Mouse (Mus musculus) embryo, embryonic 10 days (tissue): ENCODE results near the gene Oprl1.

ENCODE experiments used
- DNase-seq: peaks from one replicate; pipeline ENCODE4 v3.0.0-alpha.2; 2015; ENCODE audit warnings: low spot score

Gene Oprl1

DNA sequence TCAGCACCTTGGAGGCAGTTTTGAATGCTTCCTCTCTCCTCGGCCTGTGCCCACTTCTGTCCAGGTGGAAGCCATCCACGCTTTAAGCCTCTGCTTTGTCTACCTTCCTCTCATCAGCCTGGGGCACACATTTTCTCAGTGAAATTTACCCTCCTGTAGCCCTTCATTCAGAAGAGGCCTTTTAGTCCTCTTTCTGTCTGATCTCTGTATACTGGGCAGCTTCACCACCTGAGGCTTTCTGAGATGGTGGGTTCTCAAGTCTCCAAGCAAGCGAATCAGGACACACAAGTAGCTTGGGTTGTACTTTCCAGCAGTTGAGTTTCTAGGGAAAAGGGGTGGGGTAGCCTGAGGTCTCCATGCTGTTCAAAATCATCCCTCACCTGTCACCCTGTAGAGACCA is 22.5 kb upstream of the Oprl1 start:
- no peak for DNase-seq

DNA sequence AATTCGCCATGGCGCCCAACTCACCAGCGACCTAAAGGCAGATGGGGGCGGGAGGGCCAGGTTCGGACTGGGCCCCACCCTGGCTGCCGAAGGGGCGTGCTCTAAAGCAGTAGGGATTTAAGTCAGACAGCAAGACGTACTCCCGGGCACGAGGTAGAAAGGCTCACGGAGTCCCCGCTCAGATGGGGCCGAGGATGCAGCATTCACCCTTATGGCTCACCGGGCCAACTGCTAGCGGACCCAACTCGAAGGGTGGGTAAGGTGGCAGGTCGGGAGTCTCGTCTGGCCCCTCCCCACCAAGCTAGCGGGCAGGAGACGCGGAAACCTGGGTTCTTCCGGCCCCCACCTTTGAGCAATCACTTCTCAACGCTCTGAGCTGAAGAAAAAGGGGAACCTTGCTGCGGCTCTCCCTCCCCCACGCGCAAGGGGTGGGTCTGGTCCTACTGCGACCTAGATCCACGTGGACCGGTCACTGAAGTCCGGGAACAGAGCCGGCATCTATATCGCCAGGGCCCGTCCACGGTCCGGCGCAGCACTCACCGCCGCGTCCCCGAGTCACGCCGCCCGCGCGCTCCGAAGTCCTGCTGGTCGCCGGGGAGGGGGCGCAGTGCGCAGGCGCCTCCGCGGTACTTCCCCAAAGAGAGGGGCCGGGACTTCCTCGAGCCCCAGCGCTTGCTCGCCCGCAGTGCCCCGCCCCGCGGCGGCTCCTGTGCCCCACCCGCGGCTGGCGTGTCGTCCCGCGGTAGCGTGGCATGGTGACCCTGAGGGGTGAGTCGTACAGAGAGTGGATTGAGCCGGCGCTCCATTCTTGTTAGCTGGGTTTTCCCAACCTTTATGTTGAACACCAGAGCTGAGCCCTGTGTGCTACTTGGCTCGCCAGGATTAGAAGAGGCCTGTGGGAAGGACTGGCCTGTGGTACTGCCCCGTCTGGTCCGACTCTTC is 21.2 kb upstream of the Oprl1 start, which contains the start of gene Rgs19:
TSS of gene Rgs19 (minus strand) at position 639 of the 942 bp plus-strand sequence.
- peak; percentile 83 for DNase-seq

DNA sequence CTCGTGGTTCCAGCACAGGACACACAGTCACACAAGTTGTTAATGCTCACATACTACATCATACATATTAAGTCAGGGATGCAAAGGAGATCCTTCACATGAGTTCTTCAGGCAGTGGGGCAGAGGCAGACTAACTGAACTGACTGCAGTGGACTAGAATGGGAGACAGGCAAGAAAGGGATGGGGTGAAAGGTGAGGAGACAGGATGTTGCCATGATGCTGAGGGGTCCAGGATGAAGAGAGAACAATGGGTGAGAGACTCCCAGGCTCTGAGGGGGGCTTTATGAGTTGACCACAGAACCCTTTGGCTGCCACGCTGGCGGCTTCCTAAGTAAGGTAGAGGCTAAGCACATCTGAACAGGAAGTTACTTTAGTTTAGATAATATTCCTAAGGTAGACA is 20.2 kb upstream of the Oprl1 start:
- no peak for DNase-seq

DNA sequence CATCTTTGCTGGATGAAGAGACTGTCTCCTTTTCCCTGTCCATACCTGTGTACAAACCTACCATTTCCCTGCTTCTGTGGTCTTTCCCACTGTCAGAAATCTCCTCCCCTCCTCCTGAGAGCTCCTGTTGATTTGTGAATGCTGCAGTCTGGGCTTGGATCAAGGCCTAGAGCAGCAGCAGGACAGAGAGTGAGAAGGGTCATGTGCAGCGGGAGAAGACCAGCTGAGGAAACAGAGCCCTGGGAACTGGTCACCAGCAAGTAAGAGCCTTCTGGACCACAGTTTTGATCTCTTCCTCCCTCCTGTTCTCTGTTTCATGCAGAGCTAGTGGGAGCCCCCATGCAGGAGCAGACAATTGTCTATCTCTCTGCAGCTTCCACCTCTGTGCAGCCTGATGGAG is 19.0 kb upstream of the Oprl1 start:
- no peak for DNase-seq

DNA sequence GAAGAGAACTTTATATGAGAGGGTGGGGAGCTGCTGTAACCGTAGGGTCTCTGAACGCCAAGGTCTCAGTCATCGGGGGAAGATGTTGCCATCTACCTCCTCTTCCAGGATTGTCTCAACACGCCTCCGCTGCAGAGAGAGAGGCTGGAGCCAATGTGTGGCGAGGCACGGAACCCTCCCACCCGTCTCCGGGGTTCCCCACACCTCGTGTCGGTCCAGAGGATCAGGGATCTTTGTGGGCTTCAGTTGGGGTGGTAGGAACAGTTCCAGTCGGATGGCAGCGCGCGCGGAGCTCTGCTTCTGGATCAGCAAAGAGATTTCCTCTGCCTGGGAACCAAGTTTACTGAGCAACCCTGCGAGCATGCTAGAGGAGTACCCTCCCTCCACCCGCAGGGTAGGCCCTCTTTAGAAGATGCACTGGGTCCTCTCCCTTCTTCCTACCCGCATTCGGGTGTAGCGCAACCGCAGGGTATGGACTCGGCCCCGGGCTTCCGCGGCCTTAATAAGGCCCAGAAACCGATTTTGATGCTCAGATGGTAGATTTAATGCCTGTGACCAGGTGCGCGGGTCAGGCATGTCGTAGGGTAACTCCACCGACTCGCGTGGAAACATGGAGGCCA is 17.9 kb upstream of the Oprl1 start:
- no peak for DNase-seq

DNA sequence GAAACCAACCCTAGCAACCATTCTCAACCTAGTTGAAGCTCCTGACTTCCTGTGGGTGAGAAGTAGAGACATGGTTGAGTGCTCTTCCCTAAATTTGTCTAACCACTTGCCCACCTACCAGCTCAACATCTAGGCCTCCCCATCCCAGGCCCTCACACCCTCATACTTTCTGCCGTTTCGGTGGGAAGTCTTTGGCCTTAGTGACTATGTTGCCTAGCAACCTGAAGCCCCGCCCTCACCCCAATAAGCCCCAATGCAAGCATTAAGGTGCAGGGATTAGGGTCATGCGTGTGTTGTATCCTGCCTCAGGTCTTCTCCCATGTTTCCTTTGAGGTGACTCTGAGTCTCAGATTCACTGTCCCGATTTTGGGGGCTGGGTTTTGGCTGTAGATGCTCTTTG is 16.6 kb upstream of the Oprl1 start, which contains the start of gene Lkaaear1:
TSS of gene Lkaaear1 (minus strand) at position 202 of the 400 bp plus-strand sequence.
- DNase-seq: no peak

DNA sequence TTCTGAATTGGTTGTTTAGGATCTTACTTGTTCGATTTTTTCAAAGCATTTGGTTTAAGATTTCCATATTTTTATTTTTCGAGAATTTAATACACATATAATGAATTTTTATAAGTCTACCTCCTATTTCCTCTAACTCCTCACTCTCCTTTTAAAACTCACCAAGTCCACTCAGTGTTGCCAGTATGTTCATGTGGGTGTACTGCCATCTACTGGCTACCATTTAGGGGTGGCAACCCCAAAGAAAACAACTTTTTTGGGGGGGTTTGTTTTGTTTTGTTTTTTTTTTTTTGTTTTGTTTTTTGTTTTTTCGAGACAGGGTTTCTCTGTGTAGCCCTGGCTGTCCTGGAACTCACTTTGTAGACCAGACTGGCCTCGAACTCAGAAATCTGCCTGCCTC is 8.1 kb upstream of the Oprl1 start:
- DNase-seq: peak; percentile 43

DNA sequence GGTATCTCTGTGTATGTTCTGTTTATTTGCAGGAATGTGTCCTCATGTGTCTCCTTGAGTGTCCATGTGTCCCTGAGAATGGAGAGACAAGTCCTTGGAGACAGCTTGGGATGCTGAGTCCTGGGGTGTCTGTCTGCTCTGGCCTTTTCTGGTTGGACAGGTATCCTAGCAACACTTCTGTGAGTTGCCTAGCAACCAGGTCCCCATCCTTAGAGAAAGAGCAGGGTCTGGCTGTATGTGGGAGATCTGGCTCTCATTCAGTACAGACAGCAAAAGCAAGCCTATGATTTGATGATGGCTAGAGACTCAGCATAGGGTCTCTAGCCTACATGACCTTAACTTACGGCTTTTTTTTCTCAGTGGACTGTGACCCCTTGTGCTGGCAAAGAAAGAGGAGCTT is 1.1 kb upstream of the Oprl1 start:
- peak; percentile 27 for DNase-seq

DNA sequence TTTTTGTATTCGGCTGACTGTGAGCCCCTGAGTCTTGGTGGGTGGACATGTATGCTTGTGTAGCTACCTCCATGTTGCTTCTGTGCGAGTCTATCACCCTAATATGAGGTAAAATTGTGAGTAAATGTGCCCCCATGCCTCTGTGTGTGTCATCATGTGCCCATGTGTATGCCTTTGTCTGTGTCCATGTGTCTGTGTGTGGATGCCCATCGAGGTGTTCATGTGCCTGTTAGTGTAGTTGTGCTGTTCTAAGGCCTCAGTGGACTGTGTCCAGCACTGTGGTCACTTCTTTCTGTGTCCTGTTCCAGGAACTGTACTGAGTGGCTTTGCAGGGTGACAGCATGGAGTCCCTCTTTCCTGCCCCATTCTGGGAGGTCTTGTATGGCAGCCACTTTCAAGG is 566 bp downstream of the Oprl1 start:
- DNase-seq: no peak

DNA sequence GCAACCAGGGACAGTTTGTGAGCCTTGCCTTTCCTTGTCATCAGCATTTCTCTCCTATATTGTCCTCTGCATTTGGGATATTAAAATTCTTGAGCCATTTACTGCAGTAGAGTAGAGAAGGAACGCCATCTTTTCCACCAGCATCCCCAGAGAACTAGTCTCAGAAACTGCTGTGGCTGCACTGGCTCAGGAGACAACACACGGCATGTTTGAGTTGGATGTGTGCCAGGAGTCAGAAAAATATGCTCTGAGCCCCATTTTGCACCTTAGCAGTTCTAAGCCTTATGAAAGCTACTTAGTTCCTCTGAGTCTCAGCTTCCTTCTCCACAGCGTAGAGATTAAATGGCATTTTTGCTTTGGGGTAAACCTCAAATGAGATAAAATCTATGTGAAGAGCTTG is 2.2 kb downstream of the Oprl1 start:
- DNase-seq: no peak

DNA sequence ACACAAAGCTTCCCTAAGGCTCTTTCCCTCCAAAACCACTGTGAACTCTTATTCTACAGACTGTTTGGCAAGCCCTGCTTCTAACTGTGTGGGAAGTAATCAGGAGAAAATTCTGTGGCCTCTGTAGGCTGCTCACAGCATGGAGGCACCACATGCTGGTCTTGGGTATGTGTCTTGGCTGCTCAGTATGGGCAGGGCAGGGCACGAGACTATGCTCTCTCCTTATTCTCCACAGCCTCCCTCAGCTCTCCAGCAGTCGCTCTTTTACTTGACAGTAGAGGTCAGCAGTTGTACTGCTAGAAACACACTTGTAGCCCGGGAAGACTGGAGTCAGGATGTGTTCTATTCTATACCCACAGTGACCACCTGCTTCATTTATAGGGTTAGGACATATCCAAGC is 5.2 kb downstream of the Oprl1 start:
- no peak for DNase-seq

DNA sequence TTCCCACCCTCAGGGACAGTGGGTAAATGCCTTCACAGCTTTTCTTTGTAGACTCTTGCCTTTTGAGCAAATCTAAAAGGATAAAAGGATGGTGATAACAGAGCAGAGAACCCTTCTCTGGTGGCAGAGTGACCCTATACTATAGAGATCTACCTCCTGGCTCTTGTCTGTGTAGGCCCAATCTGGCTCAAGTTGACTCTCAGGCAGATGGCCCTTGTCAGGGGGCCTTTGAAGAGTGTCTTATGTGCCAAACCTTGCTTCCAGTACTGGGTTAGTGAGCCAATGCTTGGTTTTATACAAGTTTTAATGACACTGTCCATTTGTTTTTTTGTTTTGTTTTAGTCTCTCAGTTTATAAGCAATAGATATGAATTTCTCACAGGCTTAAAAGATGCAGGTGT is 6.4 kb downstream of the Oprl1 start:
- DNase-seq: no peak

DNA sequence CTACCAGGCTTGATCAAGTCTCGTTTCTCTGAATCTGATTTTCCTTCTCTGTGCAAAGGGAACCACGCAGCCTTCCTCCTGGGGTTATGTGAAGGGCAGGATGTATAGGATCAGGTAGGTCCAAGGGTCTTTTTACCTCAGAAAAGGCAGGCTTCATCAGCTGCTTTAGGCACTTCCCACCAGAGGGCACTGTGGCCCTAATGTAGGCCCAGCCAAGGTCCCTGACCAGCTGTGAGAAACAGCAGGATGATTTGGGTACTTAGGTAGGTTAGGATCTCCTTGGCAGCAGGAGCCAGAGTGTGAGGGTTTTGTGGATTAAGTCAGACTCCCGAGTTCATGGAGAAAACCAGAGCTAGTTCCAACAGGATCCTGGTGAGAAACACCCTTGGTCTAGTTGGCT is 7.4 kb downstream of the Oprl1 start:
- DNase-seq: peak; percentile 81

DNA sequence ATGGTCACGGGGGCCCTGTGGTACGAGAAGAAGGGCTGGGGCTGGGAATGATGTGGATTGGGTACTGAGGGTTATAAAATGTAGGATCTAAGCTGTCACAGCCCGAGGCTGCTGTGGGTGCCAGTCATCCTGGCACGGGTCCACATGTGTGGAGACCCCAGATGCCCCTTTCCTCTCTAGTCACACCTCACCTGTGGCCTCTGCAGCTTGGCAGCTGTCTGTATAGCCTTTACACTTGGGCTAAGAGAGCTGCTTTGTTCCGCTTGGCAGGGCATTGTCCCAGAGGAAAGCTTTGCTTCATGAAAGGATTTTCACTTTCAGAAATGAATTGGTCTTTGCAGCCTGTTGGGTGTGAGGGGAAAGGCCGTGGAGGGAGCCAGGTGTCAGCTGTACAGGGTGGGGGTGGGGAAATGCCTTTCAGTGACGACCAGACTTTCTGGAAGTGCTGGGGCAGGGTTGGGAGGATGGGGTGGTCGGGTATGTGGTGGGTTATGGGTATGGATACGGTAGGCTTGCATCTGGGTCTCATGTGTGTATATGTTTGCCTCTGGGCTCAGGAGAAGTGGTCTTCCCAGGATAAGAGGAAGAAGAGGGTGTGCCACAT is 12.9 kb downstream of the Oprl1 start:
- no peak for DNase-seq

DNA sequence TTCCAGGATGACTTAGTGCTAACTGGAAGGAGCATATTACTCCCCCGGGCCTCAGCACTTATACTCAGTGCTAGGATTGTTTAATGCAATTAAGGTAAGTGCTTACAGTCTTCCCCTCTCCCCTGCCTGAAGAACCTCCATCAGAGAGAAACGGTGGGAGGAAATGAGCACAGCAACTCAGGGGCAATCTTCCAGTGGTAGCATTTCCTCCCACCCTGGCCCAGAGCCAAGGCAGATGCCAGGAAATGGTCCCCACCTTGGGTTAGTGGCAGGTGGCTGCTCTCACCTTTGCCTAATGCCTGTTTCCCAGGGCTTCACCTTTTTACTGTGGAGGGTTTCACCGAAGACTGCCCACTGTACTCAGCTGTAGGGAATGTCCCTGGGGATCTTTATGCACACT is 15.2 kb downstream of the Oprl1 start:
- no peak for DNase-seq

DNA sequence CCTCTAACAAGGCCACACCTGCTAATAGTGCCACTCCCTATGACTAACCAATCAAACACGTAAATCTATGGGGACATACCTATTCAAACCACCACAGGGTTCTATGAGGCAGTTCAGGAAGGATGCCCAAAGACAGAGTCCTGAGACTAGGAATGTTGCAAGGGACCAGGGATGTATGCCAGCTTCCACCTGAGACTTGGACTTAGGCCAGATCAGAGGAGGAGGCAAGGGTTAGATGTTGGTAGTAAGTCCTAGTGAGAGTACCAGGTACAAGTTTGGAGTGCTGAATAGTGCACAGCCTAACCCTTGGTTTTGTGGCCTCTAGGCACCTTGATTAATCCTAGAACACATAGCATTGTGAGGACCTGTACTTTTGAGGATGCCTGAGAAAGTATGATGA is 37.8 kb downstream of the Oprl1 start:
- no peak for DNase-seq

DNA sequence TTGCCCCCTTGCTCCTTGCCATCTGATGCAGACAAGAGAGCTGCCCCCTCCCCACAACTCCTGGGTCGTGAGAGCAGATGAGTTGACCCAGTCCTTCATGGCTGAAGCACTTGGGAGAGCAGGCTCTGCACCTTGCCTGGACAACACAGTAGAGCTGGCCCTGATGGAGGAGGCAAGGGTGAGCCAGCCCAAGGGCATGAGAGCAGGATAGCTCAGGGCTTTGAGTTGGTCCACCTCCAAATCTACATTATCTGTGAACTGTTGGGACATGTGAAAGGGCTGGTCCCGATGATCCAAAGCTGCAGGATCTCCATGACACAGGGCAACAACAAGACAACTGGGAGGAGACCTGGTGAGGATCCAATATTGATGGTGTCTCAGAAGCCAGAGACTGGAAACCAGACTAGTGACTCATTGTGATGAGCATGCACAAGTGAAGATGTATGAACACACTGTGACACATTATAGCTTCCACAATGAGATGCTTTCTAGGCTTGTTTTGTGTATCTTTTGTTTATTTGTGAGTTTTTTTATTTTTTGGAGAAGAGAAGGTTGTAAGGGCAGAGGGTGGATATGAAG is 43.4 kb downstream of the Oprl1 start:
- no peak for DNase-seq

DNA sequence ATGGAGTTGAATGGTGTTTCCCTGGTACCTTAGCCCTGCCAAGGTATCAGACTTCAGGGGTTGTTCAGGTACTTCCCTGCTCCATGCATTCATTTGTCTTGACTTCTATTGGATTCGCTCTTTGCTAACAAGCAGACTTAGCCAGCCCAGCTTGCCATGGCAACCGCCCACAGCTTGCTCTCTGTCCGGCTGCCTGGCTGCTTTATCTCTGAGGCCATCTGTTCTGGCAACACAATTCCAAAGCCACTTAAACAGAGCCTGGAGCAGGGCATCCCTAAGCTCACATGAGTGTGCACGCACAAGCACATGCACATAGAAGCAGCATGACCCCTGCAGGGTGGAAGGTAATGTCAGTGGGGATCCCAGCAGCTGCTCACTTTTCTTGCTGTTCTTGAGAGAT is 44.2 kb downstream of the Oprl1 start:
- peak; percentile 52 for DNase-seq

DNA sequence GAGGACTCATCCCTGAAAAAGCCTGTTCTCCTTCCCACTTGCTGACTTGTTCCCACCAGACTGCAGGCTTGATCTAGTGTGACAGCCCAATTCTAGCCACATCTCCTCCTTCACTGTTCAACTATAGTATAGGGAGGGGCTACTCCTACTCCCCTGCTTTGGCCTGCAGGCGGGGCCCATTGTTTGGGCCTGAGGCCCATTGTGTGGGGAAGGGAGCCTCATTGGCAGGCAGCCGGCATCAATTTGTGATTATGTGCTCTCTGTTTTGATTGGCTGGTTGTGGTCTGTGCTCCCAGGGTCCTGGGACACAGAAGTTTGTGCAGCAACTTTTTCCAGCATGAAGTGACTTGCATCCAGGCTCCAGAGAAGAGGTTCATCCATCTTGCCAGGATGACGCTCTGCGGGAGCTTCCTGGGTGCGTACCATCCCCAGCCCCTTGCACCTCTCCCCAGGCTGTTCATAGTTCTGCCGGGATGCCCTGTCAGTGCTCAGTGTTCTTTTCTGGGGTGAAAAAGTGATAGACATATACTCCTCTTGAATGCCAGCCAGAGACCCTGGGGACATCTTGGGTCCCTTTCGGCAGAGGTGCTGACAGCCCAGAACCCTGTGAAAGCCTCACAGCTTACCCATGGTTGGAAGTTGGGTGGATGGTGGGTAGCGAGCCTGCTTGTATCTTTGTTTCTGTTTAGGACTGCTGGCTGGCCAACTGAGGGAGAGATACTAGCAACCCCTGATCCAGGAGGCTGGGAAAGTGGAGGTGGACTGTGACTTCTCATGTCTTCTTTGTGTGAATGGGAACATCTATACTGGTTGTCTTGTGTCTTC is 48.4 kb downstream of the Oprl1 start, which contains the start of gene Myt1:
TSS of gene Myt1 (plus strand) at position 327 of the 825 bp plus-strand sequence.
- peak; percentile 75 for DNase-seq

DNA sequence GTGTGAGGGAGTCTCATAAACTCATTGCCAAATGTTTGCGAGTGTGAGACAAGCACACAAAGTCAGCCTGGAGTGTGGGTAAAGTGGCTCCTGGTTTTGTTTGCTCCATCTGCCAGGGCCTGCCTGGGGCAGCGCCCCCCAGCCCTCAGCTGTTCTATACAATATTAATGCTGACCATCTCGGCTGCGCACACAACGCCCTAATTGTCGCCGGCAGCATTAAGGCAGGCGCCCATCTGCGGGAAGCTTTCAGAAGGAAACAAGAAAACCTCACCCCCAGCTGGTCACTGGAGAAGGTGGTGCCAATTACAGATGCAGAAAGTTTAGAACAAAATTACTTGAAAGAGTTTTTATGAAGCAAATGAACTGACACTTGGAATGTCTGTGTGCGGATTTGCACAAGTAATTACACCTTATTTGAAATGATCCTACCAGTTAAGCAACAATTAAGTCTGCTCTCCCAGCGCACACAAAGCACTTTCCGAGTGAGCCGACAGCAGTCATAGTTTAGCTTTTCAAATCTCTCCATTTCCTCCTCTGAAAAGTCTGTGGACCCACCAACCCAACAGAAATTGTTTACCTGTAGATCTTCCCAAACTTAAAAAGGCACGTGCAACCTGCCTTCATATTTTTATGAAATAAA is 49.2 kb downstream of the Oprl1 start:
- DNase-seq: peak; percentile 45

DNA sequence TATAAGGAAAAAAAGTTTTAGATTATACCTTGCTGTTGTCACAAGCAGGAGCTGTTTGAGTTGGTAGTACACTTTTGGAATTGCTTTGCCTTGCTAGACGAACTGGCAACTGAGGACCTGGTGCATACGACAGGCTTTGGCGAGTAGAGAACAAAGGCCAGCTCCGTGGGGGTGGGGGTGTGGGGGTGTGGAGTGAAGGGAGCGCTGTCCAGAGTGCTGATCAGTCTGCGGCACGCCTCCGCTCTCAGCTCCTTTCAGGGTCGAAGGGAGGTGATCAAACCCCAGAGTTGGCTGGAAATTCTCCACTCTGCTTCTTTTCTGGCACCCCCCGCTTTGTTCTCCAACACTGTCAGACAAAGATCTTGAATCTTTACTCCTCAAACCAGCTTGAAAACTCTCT is 49.8 kb downstream of the Oprl1 start:
- peak; percentile 77 for DNase-seq
